Mouse (Mus musculus): ENCODE measurements at regions not wholly inside any gene's neighbourhood (a gene's known extent, or its start where the extent isn't known, plus 50 kb on each side); places are given as distances from the start of the nearest gene placed in this dataset.

DNA sequence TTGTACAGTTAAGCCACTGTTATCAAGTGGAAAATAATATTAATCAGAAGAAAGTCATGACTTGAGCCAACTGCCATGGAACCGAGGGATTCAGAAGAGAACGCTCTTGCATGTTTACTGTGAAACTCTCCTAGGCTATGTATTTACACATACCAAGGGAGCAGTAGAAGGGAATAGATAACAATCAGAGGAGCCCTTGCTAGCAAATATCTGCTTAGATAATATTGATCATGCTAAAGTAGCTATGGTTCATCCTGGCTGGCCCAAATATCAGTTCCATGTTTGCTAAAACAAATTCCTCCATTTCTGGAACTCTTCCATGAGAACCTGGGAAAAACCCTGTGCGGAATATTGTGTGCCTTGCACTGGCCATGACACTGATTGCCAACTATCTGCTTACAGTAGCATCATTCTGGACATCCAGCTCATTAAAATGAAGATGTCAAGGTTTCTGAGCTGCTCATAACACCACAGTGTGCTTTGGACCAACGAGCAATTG is 179.5 kb upstream of the Tmem72 start:
- no peak for DNase-seq (ENCODE audit: low spot score in 2 of 2)

DNA sequence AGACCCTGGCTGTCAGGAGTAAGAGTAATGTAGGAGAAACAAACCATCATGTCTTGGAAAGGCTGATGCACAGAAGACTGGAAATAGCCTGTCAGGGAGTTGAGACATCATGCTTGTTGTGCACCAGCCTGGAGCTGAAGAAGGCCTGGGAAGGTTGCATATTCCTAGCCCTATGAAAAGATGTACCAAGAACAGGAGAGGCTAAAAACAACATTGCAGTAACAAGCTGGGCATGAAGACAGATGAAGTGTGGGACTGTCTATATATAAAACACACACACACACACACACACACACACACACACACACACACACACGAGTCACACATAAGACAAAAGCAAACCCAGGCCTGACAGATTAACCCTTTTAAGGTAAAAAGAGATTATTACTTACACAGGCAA is 185.1 kb upstream of the Tmem72 start:
- DNase-seq (ENCODE audit: low spot score in 2 of 2) = no peak

DNA sequence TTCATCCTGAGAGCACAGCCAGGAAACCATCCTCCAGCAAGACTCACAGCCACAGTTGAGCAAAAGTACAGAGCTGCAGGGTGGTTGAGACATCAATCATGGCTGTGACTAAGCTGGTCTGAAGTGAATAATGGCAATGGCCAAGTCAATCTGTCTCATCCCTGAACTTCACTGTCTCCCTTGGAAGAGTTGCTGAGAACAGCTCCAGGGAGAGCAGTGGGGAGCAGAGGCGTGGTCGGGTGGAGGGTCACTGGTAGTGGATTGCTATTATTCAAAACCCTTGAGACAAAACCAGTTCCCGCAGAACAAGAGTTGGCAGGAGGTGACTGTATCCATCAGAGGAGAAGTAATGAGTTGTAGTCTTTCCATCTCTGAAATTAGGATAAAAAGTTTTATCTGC is 185.7 kb upstream of the Tmem72 start:
- DNase-seq (ENCODE audit: low spot score in 2 of 2) = no peak

DNA sequence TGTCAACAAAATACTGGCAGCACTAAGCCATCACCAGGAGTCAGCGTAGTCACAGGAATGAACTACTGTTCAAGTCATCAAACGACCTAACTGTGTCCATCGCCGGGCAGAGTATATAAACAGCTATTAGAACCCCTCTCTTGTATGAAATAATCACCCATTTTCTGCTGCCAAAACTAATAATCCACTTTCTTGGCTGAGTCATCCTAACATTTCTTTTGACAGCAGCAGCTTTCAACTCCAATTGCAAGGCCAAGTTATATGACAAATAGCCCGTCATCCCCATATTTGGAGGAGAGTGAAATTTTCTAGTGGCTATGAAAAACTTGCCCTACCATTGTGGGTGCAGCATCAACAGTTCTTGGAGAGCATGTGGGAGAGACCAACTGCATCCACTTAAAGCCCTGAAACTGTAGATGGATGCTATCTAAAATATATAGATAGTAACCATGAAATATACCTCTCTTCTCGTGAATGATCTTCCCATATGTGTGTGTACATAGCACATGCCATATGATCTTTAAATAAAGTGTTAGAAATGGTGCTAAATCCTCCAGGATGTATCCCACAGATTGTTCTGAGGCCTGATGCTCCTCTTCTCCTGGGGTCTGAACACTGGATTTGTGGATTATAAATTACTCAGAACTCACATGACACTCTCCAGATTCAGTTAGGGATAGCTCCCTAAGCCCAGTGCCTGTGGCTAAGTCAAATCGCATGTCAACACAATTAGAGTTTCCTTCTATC is 189.9 kb upstream of the Tmem72 start:
- no peak for DNase-seq (ENCODE audit: low spot score in 2 of 2)

DNA sequence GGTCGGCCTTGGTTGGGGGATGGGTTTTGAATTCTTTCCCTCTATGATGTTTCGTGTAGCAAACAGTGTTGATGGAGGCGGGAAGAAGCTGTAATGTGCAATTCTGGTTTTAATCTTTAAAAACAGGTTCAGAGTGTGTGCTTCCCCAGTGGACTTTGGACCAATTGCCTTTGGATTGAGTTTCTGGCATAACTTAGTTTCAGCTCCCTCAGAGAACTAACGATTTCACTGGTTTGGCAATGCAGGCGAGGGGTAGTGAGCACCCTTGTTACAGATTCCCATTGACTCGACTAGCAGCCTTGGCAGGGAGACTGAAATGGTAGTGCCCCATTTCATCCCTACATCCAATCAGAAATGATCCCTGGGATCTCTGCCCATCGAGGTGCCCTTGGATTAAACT is 193.9 kb upstream of the Tmem72 start:
- no peak for DNase-seq (ENCODE audit: low spot score in 2 of 2)

DNA sequence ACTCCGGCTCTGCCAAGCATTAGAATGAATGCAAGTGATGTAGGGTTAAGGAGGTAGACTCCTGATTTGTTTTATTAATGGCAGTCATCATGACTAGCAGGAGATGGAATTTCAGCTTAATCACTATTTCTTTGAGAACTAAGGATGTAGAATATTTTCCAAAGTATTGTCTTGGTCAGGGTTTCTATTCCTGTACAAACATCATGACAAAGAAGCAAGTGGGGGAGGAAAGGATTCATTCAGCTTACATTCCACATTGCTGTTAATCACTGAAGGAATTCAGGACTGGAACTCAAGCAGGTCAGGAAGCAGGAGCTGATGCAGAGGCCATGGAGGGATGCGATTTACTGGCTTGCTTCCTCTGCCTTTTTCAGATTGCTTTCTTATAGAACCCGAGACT is 195.4 kb upstream of the Tmem72 start:
- DNase-seq (ENCODE audit: low spot score in 2 of 2) = no peak

DNA sequence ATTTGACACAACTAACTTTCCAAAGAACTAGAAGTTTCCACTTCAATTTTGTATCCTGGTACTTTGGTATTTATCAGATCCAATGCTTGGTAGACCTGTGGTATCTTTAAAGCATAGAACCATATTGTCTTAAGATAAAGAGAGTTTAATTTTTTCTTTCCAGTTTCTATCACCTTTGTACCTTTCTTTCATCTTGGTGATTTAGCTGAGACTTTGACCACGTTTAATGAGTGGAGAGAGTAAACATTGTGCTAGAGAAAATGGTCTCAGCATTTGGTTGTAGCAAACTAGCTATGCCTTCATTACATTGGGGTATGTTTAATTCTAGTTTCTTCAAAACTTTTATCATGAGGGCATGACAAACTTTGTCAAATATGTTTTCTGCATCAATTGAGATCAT is 197.4 kb upstream of the Tmem72 start:
- DNase-seq (ENCODE audit: low spot score in 2 of 2) = no peak

DNA sequence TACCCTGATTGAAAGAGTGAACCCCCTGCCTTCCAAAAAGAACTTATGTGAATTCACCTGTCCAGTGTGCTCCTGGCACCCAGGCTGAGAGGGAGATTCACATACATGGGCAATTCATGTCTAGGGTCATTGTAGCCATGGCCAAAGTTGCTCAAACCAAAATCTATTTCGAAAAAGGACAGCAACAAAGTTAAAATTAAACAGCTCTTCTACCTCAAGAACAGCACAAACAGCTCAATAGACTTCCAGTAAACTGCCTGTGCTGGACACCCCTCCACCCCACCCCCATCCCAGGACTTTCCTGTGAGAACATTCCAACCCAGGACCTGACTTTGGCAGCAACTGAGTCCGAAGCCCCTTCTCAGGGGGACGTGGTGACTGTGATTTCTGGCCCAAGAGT is 218.3 kb upstream of the Tmem72 start:
- DNase-seq (ENCODE audit: low spot score in 2 of 2) = no peak

DNA sequence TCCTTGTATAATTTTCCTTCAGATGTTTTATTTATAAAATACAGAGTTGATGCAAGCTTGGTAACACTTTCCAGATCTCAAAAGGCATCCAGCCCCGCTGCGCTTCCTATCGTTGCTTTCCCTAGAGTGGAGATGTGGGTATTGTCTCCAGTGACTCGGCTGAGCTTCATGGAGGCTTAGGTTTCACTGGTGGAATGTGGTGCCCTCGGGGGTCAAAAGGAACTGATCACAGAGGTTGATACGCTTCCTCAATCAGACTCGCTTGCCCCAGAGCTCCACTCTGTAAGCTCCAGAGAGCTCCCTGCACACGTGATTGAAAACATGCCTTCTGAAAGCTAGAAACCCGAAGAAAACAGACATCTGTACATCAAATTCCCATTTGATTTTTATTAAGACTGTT is 224.9 kb upstream of the Tmem72 start:
- no peak for DNase-seq (ENCODE audit: low spot score in 2 of 2)

DNA sequence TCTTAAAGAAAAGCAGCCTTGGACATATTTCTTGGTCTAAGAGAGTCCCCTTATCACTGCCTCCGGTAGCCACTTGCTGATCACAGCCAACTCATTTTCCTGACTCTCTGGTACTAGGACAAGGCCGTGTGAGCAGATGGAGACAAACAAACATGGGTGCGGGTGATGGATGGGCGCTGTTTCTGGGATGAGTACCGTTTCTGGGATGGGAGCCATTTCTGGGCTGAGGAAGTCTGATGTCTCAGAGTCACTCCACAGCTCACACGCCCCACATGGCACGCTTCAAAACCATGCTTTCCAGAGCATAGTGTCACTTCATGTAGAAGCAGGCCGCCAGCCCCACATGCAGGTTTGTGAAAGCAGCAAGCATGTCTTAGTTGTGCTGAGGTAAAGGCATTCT is 225.6 kb upstream of the Cxcl12 start:
- no peak for DNase-seq (ENCODE audit: low spot score in 2 of 2)

DNA sequence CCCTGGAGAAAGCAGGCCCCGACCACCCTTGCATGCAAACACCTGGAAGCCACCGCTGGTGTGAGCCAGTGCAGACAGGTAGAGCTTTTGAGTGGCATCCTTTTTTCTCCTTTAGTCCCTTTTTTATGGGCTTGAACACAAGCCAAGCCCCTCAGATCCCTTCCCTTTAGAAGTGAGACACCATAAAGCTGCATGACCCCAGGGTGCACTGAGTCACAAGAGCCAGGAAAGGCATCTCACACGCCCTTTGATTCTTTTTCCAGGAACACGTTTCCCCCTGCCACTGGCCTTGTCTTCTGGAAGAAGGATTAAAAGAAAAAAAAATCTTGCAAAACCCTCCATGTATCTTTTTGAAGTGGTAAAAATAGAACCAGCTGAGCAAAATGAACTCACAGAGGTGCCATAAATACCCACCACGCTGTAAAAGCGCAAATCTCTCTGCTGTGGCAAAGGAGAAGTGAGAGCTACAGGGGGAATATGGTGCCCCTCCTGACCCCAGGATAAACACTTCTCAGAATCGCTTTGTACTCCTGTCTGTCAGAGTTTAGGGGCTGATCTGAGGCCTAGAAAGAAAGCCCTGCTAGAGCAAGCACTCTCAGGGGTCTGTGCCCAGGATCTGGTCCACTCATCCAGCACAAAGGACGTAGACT is 222.1 kb upstream of the Cxcl12 start:
- no peak for DNase-seq (ENCODE audit: low spot score in 2 of 2)

DNA sequence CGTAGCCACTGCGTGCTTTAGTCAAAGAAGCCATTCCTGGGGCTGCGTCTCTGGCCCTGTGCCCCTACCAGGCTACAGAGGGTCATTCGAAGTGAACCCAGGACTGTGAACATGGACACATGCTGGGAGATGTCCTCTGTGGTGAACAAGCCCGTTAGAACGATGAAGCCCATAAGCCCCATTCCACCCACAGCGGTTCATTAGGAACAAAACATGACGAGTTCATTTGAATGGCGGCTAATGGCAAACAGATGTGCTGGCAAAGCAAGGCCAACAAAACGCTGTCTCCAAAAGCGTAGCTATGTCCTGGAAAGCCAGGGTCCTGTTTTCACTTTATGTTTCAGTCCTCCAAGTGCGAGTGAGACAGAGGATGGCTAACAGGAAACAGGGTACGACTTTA is 208.7 kb upstream of the Cxcl12 start:
- no peak for DNase-seq (ENCODE audit: low spot score in 2 of 2)

DNA sequence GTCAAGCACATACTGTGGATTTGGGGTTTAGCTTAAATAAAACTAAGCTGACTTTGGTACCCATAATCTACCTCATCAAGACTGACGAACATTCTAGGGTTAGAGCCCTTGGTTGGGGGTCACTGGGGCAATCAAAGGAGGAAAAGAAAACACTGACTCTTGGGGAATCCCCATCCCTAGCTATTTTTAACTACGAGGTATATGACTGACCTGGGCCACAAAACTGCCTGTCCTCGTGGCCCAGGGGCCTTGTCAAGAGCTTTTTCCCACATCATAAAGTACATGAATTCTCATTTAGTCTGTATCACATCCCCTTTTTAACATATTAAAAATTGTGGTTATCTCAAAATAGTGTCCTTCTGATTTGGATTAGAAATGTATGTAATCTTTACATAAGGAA is 207.7 kb upstream of the Cxcl12 start:
- DNase-seq (ENCODE audit: low spot score in 2 of 2) = no peak

DNA sequence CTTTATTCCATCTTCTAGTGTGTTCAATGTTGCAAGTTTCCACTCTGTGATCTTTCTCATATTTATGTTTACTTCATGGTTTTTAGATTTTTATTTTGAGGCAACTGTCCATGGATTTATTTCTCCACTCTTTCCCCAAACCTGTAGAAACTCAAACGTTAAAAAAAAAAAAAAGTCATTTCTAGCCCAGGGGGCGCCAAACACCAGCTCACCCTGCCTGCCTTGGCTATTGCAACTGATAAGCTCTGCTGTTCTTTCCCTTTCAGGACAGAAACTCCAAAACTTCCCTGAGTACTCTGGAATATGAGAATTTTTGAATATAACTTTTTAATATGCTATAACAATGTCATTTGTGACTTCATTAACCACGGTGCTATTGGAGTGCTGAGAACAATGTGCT is 201.9 kb upstream of the Cxcl12 start:
- DNase-seq (ENCODE audit: low spot score in 2 of 2) = no peak

DNA sequence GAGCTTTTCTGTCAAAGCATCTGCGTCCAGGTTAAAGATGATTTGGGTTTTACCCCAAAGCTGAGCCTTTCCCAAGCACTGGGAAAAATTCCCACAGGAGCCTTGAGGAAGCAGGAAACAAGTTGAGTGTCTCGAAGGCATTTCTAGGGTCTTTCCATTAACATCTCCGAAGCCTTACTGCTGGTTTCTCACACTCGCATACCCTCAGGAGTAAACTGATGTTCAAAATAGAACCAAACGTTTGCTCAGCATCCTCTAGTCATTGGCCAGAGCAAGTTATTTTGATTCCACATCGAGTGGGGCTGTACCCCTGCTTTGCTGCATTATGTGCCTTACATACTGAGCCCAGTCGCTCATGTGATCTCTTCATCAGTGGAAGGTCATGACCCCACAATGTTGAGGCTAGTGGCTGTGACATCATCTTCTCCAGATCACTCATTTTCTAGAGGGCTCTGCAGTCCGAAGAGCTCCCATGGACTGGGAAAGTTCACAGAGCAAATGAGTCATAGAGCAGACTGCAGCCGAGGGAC is 198.9 kb upstream of the Cxcl12 start:
- no peak for DNase-seq (ENCODE audit: low spot score in 2 of 2)

DNA sequence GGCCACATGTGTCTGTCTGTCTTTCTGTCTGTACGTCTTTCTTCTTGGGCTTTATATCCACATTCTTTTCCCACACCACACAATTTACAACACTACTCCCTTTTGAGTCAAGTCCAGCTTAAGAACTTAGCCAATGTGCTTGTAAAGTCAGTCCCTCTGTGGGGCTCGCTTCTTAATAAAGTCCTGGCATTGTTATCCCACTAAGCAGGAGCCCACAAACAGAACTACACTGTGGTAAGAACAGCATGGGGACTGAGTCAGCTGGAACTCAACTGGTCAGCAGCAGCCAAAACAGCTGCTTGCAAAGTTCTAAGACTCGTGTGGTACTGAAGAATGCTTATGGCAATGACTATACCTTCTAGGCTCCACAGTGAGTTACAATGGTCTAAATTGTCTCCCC is 193.5 kb upstream of the Cxcl12 start:
- DNase-seq (ENCODE audit: low spot score in 2 of 2) = no peak

DNA sequence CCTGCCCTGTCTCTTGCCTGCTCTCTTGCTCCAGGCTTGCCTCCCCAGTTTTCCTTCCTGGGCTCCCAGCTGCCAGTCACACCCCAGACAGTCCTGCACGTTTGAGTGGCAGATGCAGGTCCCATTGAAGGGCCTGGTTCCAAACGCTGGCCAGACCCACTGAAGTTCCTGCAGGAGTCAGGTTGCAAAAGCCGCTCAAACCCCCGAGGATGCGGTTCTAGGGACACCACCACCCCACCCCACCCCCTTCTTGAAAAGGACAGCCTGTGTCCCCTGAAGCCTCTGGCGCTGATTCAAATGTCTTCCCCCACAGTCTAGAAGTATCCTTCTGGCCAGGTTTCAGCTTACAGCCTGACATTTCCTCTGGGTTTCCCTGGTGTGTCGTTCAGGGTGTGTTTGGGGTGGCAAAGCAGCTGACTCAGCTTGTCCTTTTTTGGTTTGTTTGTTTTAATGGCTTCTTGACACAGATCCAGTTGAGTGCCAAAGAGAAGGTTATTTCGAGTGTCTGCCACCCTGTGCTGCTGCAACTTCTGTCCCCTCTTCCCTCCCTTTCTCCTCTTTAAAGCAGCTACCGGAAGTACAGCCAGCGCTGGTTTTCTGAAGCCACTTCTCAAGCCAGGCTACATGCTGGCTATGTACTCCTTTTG is 187.9 kb upstream of the Cxcl12 start:
- no peak for DNase-seq (ENCODE audit: low spot score in 2 of 2)

DNA sequence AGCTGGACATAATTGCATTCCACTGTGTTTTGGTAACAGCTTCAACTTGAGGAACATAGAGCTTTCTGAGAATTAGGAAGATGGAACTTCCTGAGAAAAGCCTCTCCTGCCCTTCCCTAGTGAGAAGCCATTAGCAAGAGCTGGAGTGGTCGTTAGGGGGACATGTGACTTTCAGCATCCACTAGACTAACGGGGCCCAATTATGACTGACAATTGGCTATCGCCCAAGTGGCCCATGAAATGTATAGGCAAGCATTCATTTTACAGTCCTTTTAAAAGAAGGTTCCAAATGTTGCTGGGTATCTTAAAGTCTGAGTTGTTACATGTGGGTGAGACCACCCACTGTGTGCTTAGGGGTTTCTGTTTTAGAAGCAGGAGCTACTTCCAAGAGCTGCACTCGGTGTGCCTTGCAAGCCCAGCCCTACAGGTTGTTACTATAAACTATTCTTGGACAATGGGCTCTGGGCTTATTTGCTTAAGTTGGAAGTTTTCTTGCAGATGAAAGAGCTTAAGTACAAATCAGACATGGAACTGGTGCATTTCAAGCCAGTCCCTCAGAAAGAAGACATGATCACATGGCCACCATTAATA is 183.1 kb upstream of the Cxcl12 start:
- no peak for DNase-seq (ENCODE audit: low spot score in 2 of 2)

DNA sequence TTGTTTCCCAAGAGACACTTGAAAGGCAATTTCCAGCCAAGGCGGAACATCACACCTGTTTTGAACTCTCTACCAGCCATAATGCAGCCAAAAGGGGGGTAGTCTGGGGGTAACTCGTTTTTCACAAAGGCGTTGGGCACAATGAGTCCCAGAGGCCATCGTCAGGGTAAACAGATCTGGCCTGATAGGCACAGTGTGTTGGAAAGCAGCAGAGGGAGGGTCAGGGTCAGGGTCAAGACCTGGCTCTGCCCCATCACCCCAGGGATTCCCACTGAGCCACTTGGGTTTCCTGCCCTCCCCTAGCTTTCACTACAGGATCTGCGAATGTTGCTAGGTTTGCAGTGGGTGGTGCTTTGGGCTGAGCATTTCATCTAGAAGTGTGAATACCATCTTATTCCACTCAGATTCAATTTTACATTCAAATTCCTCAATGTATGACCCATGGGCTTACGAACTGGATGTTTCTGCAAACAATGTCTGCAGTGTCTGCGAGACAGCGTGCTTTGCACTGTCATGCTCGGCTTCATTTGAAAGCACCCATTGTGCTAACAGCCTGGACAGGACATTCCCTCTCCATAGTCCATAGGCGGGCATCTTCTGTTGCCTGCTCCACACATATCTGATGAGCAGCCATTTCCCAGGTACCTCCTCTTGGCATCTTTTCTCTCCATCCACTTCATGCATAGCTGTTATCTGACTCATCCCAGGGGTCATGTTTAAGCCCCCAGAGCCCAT is 181.9 kb upstream of the Cxcl12 start:
- DNase-seq (ENCODE audit: low spot score in 2 of 2) = no peak

DNA sequence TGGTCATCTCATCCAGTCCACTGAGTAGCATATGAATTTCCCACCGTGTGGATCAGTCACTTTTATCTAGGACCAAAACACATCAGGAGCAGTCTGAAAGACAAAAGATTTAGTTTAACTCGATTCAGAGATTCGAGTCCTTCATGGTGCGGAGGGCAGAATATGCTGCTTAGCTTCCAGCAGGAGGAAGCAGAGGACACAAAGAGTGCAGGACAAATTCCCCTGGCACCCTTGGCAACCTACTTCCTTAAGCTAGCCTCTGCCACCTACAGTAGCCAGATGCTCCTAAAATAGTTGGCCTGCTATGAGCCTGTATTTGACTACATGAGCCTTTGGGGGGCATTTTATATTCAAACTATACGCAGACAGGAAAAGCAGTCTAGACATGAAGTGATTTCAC is 181.1 kb upstream of the Cxcl12 start:
- no peak for DNase-seq (ENCODE audit: low spot score in 2 of 2)

DNA sequence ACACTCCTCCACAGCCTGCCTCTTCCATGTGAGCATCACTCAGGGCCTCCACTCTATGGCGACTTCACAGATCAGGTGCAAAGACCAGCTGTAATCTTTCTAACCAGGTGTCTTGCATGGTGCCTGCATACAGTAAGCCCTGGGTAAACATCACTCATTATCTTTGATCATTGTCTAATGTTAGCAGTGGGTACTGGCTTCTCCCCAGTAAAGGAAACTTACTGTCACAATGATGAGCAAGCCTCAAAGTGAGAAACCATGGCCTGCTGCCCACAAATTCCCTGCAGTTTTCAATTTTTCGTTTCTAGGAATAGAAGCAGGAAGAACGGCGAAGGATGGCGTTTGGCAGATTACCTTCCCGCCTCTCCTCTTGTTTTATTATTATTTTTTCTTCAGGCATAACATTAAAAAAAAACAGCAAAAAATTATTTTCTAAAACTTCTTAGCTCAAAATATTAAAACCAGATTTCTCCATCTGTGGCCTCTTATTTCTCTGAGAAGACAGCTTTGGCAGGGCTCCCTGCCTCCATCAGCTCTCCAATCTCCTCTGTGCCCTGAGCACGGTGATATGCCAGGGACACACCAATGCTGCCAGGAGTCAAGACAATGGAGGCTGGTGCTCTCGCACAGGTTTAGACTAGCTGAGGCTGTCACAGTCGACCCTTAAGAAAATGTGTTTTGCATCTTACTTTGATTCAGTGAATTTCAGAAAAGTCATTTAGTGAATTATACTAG is 169.2 kb upstream of the Cxcl12 start:
- DNase-seq (ENCODE audit: low spot score in 2 of 2) = no peak
